In genomic region chr16:38654308-38654707, GRCm38 (mm10) we compare ENCODE assay signal across 15 mouse cellular contexts. TPM values are rescaled to one million over a fixed set of nuclear protein-coding genes. Genes with fewer than 3 reads are reported as not detected.
A peak's percentile ranks its signal among the peaks of the same experiment; 100 is the strongest.
DNase-seq lines count a peak whose midpoint lies in the region; ATAC-seq and TF ChIP-seq lines count a peak whose summit lies in the region.
"Had no signal": no experiment of that assay in that cellular context is flagged by ENCODE, and none has a peak within 500 bp of the region (broad histone marks: within the 10 kb centered on the region; RNA-seq: fewer than 3 reads in every experiment).

No protein-coding gene starts in this region.

- no peaks in the 10 kb centered on the region for H3K9me3 ChIP-seq in heart, embryonic 11.5 days (replicated peaks; ENCODE audit: control insufficient read depth, low read length)
- H3K9me3 ChIP-seq in limb, embryonic 14.5 days (ENCODE audit: control insufficient read depth, low read length), result no peaks in the 10 kb centered on the region
- no peaks in the 10 kb centered on the region for H3K9me3 ChIP-seq in limb, embryonic 10.5 days (replicated peaks)
- H3K9me3 ChIP-seq in embryonic facial prominence, embryonic 15.5 days (replicated peaks), result no peaks in the 10 kb centered on the region
- H3K9me3 ChIP-seq: forebrain, embryonic 13.5 days; hindbrain, embryonic 13.5 days; limb, embryonic 13.5 days had no signal

- 31% methylated on average over 4 of the region's 4 CpGs for WGBS in heart, embryonic 11.5 days (ENCODE audit: insufficient replicate concordance)
- WGBS in limb, embryonic 14.5 days, result 37% methylated on average over 4 of the region's 4 CpGs
- WGBS in limb, embryonic 10.5 days, result 47% methylated on average over 4 of the region's 4 CpGs
- 33% methylated on average over 4 of the region's 4 CpGs for WGBS in embryonic facial prominence, embryonic 15.5 days
- WGBS in olfactory bulb, adult 2 months, result 42% methylated on average over 4 of the region's 4 CpGs

- peaks cover 53% of the 10 kb centered on the region for H3K4me1 ChIP-seq in heart, embryonic 11.5 days (ENCODE audit: control insufficient read depth, insufficient read depth, low read length)
- peaks cover 40% of the 10 kb centered on the region for H3K4me1 ChIP-seq in limb, embryonic 14.5 days (ENCODE audit: control insufficient read depth, insufficient read depth, low read length)
- H3K4me1 ChIP-seq in limb, embryonic 10.5 days, result peaks cover 19% of the 10 kb centered on the region
- H3K4me1 ChIP-seq in embryonic facial prominence, embryonic 15.5 days, result peaks cover 37% of the 10 kb centered on the region
- H3K4me1 ChIP-seq in olfactory bulb, adult 2 months (ENCODE audit: control insufficient read depth, insufficient read depth, low read length), result peaks cover 12% of the 10 kb centered on the region
- H3K4me1 ChIP-seq: forebrain, embryonic 13.5 days had no signal

- H3K27me3 ChIP-seq in heart, embryonic 11.5 days (ENCODE audit: control insufficient read depth, insufficient read depth, low read length), result no peaks in the 10 kb centered on the region
- no peaks in the 10 kb centered on the region for H3K27me3 ChIP-seq in limb, embryonic 14.5 days (ENCODE audit: control insufficient read depth, insufficient read depth, low read length)
- H3K27me3 ChIP-seq in limb, embryonic 10.5 days (ENCODE audit: low read depth, poor library complexity, severe bottlenecking), result no peaks in the 10 kb centered on the region
- H3K27me3 ChIP-seq in embryonic facial prominence, embryonic 15.5 days, result no peaks in the 10 kb centered on the region
- H3K27me3 ChIP-seq: forebrain, embryonic 13.5 days; hindbrain, embryonic 13.5 days; limb, embryonic 13.5 days had no signal

- no peak for TF ChIP-seq POLR2A in limb, embryonic 14.5 days (IDR thresholded peaks at IDR 0.05; ENCODE audit: borderline replicate concordance, extremely low read depth, insufficient read depth, insufficient read length)
- TF ChIP-seq POLR2A in olfactory bulb, adult 2 months (IDR thresholded peaks at IDR 0.05; ENCODE audit: insufficient read depth, low read depth, low read length), result no peak

- H3K4me3 ChIP-seq in heart, embryonic 11.5 days (ENCODE audit: low read depth, low read length), result no peak overlapping the region
- H3K4me3 ChIP-seq in limb, embryonic 14.5 days (replicated peaks; ENCODE audit: low read length), result no peak overlapping the region
- no peak overlapping the region for H3K4me3 ChIP-seq in limb, embryonic 10.5 days
- H3K4me3 ChIP-seq in embryonic facial prominence, embryonic 15.5 days (replicated peaks), result no peak overlapping the region
- no peak overlapping the region for H3K4me3 ChIP-seq in olfactory bulb, adult 2 months (ENCODE audit: insufficient read depth, low read depth, low read length)
- H3K4me3 ChIP-seq: forebrain, embryonic 13.5 days; hindbrain, embryonic 13.5 days; limb, embryonic 13.5 days had no signal

- no peak for ATAC-seq in heart, embryonic 11.5 days (replicated peaks; ENCODE audit: insufficient number of reproducible peaks, low FRiP score, low TSS enrichment)
- ATAC-seq in limb, embryonic 14.5 days (ENCODE audit: low FRiP score, low read depth), result 0 out of 2 replicates have a peak, but pooled peaks have one; percentile 25
- peak; percentile 48 for ATAC-seq in embryonic facial prominence, embryonic 15.5 days (ENCODE audit: insufficient number of reproducible peaks, low FRiP score, low TSS enrichment, low read depth)
- ATAC-seq: forebrain, embryonic 13.5 days had no signal

- no peaks in the 10 kb centered on the region for H3K36me3 ChIP-seq in heart, embryonic 11.5 days (ENCODE audit: control insufficient read depth, insufficient read depth, low read length)
- no peaks in the 10 kb centered on the region for H3K36me3 ChIP-seq in limb, embryonic 14.5 days (ENCODE audit: control insufficient read depth, insufficient read depth, low read length)
- no peaks in the 10 kb centered on the region for H3K36me3 ChIP-seq in limb, embryonic 10.5 days
- H3K36me3 ChIP-seq in embryonic facial prominence, embryonic 15.5 days, result no peaks in the 10 kb centered on the region
- H3K36me3 ChIP-seq: hindbrain, embryonic 13.5 days; limb, embryonic 13.5 days had no signal

- 0 out of 2 replicates have a peak overlapping the region, but pooled peaks have one; percentile 5 for H3K9ac ChIP-seq in heart, embryonic 11.5 days (ENCODE audit: low read depth, low read length)
- no peak overlapping the region for H3K9ac ChIP-seq in limb, embryonic 14.5 days (ENCODE audit: low read depth, low read length, severe bottlenecking)
- no peak overlapping the region for H3K9ac ChIP-seq in embryonic facial prominence, embryonic 15.5 days
- H3K9ac ChIP-seq: forebrain, embryonic 13.5 days had no signal

- peak overlapping the region; percentile 95 for H3K27ac ChIP-seq in heart, embryonic 11.5 days (ENCODE audit: low read depth, low read length)
- peak overlapping the region; percentile 61; the same call in 1 of the 2 replicates for H3K27ac ChIP-seq in limb, embryonic 14.5 days (replicated peaks; ENCODE audit: low read depth, low read length)
- no peak overlapping the region; the same call in 1 of the 2 replicates for H3K27ac ChIP-seq in limb, embryonic 10.5 days
- H3K27ac ChIP-seq in embryonic facial prominence, embryonic 15.5 days (replicated peaks), result peak overlapping the region; percentile 55; the same call in 1 of the 2 replicates
- H3K27ac ChIP-seq in olfactory bulb, adult 2 months (ENCODE audit: insufficient read depth, low read depth, low read length), result 0 out of 2 replicates have a peak overlapping the region, but pooled peaks have one; percentile 7
- H3K27ac ChIP-seq: forebrain, embryonic 13.5 days had no signal

- no peak for TF ChIP-seq CTCF in olfactory bulb, adult 2 months (IDR thresholded peaks at IDR 0.05; ENCODE audit: insufficient read depth, low read depth, low read length)

- H3K4me2 ChIP-seq in heart, embryonic 11.5 days, result peak overlapping the region; percentile 56
- H3K4me2 ChIP-seq in limb, embryonic 14.5 days (replicated peaks; ENCODE audit: low read depth, low read length, severe bottlenecking), result no peak overlapping the region
- H3K4me2 ChIP-seq in embryonic facial prominence, embryonic 15.5 days (replicated peaks), result no peak overlapping the region
- H3K4me2 ChIP-seq: forebrain, embryonic 13.5 days; hindbrain, embryonic 13.5 days had no signal

- DNase-seq in heart, adult 9 months (ENCODE audit: low spot score in 2 of 2), result no peak
- no peak for DNase-seq in limb, embryonic 14.5 days (ENCODE audit: low spot score)
- DNase-seq in limb, embryonic 10.5 days (ENCODE audit: low spot score), result no peak
- no peak for DNase-seq in frontal cortex, postnatal 25 days (ENCODE audit: low spot score in 2 of 2)
- DNase-seq in right cerebral cortex, postnatal 14 days, result no peak
- DNase-seq: cerebellum, adult 8-10 months; gastrocnemius, postnatal 10 days; kidney, postnatal 25 days; thymus, postnatal 14 days had no signal

RNA-seq across cellular contexts. Expression of gene Arhgap31, which starts 58.8 kb away (rescaled TPM):
- 33.9 and 35.8 TPM in 2 replicates for polyA plus RNA-seq in heart, embryonic 11.5 days (2014; fragmentation: Nextera tagmentation; extraction: Ambion mirVana)
- 15.0 and 15.3 TPM in 2 replicates for polyA plus RNA-seq in limb, embryonic 14.5 days (2012; rRNA removed)
- polyA plus RNA-seq in limb, embryonic 14.5 days (2014; fragmentation: Nextera tagmentation; extraction: Ambion mirVana), result 18.1 and 20.3 TPM in 2 replicates
- 6.3 and 6.7 TPM in 2 replicates for polyA plus RNA-seq in limb, embryonic 10.5 days (2016; fragmentation: Nextera tagmentation; extraction: Ambion mirVana)
- polyA plus RNA-seq in embryonic facial prominence, embryonic 15.5 days (2015; fragmentation: Nextera tagmentation; extraction: Ambion mirVana), result 14.5 and 16.3 TPM in 2 replicates
- polyA plus RNA-seq in olfactory bulb, adult 2 months (2012; ENCODE audit: insufficient read depth, insufficient read length, low replicate concordance, missing spikeins), result not detected in 2 replicates
